Mouse (Mus musculus): ENCODE results near the gene Chp1.
A peak's percentile ranks its signal among the peaks of the same experiment; 100 is the strongest.
"Not testable (repeated sequence)": the region's sequence is repeated elsewhere in the genome, so short reads cannot be mapped to it uniquely, and the experiment has no call there.

Gene Chp1

GRCm38 (mm10) chr2:119565284-119565683 lies 17.8 kb downstream of the Chp1 start:
- DNase-seq (ENCODE audit: low spot score in 2 of 2), result no peak

- no peak for DNase-seq (ENCODE audit: low spot score in 2 of 2)
Measured at GRCm38 (mm10) chr2:119566182-119566855, 18.8 kb downstream of the Chp1 start.

GRCm38 (mm10) chr2:119572471-119572870 lies 25.0 kb downstream of the Chp1 start:
- no peak for DNase-seq (ENCODE audit: low spot score in 2 of 2)

GRCm38 (mm10) chr2:119581571-119581970 lies 34.1 kb downstream of the Chp1 start:
- no peak for DNase-seq (ENCODE audit: low spot score in 2 of 2)

GRCm38 (mm10) chr2:119583439-119583838 lies 35.9 kb downstream of the Chp1 start:
- no peak for DNase-seq (ENCODE audit: low spot score in 2 of 2)

- no peak for DNase-seq (ENCODE audit: low spot score in 2 of 2)
Measured at GRCm38 (mm10) chr2:119584282-119584681, 36.8 kb downstream of the Chp1 start.

GRCm38 (mm10) chr2:119587383-119587782 lies 39.9 kb downstream of the Chp1 start:
- no peak for DNase-seq (ENCODE audit: low spot score in 2 of 2)

- no peak for DNase-seq (ENCODE audit: low spot score in 2 of 2)
Measured at GRCm38 (mm10) chr2:119591247-119591646, 43.8 kb downstream of the Chp1 start.

- no peak for DNase-seq (ENCODE audit: low spot score in 2 of 2)
Measured at GRCm38 (mm10) chr2:119593765-119594112, 46.2 kb downstream of the Chp1 start.

GRCm38 (mm10) chr2:119594113-119594981 lies 46.9 kb downstream of the Chp1 start:
- peak; percentile 88 to 96 for DNase-seq (ENCODE audit: low spot score in 2 of 2)

GRCm38 (mm10) chr2:119595308-119595707 lies 47.8 kb downstream of the Chp1 start:
- DNase-seq (ENCODE audit: low spot score in 2 of 2), result no peak

GRCm38 (mm10) chr2:119596781-119597330 lies 49.4 kb downstream of the Chp1 start:
- DNase-seq (ENCODE audit: low spot score in 2 of 2), result no peak

GRCm38 (mm10) chr2:119601027-119601426 lies 53.5 kb downstream of the Chp1 start:
- DNase-seq (ENCODE audit: low spot score in 2 of 2), result no peak

GRCm38 (mm10) chr2:119601575-119601974 lies 54.1 kb downstream of the Chp1 start:
- not testable (repeated sequence) for DNase-seq (ENCODE audit: low spot score in 2 of 2)

- DNase-seq (ENCODE audit: low spot score in 2 of 2), result no peak
Measured at GRCm38 (mm10) chr2:119602488-119602887, 55.0 kb downstream of the Chp1 start.

- no peak for DNase-seq (ENCODE audit: low spot score in 2 of 2)
Measured at GRCm38 (mm10) chr2:119603909-119604308, 56.4 kb downstream of the Chp1 start.

GRCm38 (mm10) chr2:119605361-119605973 lies 58.0 kb downstream of the Chp1 start:
- DNase-seq (ENCODE audit: low spot score in 2 of 2), result no peak

- no peak for DNase-seq (ENCODE audit: low spot score in 2 of 2)
Measured at GRCm38 (mm10) chr2:119607023-119607422, 59.5 kb downstream of the Chp1 start.

- DNase-seq (ENCODE audit: low spot score in 2 of 2), result no peak
Measured at GRCm38 (mm10) chr2:119617841-119618198, 70.3 kb downstream of the Chp1 start.

- DNase-seq (ENCODE audit: low spot score in 2 of 2), result peak; percentile 90 to 93
Measured at GRCm38 (mm10) chr2:119618199-119618982, 70.9 kb downstream of the Chp1 start, which contains the start of the genes Nusap1 and Oip5. Gene Nusap1, plus strand, starts transcription at chr2:119618298. Gene Oip5, minus strand, starts transcription at chr2:119618469.

- DNase-seq (ENCODE audit: low spot score in 2 of 2), result not testable (repeated sequence)
Measured at GRCm38 (mm10) chr2:119619002-119619401, 71.5 kb downstream of the Chp1 start.

Measured in frontal cortex, postnatal 10 days (tissue).